Mouse (Mus musculus) forebrain, embryonic 16.5 days (tissue): ENCODE measurements around the gene Atxn1. TPM values are rescaled to one million over a fixed set of nuclear protein-coding genes. Genes with fewer than 3 reads are reported as not detected.

ENCODE experiments used
- ATAC-seq: fragments of 200-750 bp; cut with Nextera tagmentation; 2 replicates; pipeline ENCODE4 v1.8.0; 2017; ENCODE audit warnings: mild to moderate bottlenecking, moderate library complexity
- H3K27ac ChIP-seq: fragments of 300-500 bp; sonication (generic); 2 replicates; pipeline ENCODE4 v1.5.1; 2014; ENCODE audit warnings: low read length, control low read depth
- H3K27me3 ChIP-seq: fragments of 300-500 bp; sonication (generic); replicated peaks from 2 replicates; pipeline ENCODE4 v1.6.1; 2014; ENCODE audit warnings: low read length; ENCODE audit not compliant: control insufficient read depth, insufficient read depth
- H3K36me3 ChIP-seq: fragments of 300-500 bp; sonication (generic); 2 replicates; pipeline ENCODE4 v1.6.1; 2014; ENCODE audit not compliant: control insufficient read depth, insufficient read depth
- H3K4me1 ChIP-seq: fragments of 300-500 bp; sonication (generic); replicated peaks from 2 replicates; pipeline ENCODE4 v1.6.1; 2014; ENCODE audit warnings: low read length; ENCODE audit not compliant: control insufficient read depth, insufficient read depth
- H3K4me2 ChIP-seq: fragments of 300-500 bp; sonication (generic); 2 replicates; pipeline ENCODE4 v1.6.1; 2014; ENCODE audit warnings: mild to moderate bottlenecking, low read length, control low read depth
- H3K4me3 ChIP-seq: fragments of 300-500 bp; sonication (generic); replicated peaks from 2 replicates; pipeline ENCODE4 v1.5.1; 2014; ENCODE audit warnings: mild to moderate bottlenecking, low read length, control low read depth
- H3K9ac ChIP-seq: fragments of 300-500 bp; sonication (generic); replicated peaks from 2 replicates; pipeline ENCODE4 v1.6.1; 2014; ENCODE audit warnings: low read depth, low read length, control low read depth
- H3K9me3 ChIP-seq: fragments of 300-500 bp; sonication (generic); 2 replicates; pipeline ENCODE4 v1.6.1; 2016; ENCODE audit warnings: low read length; ENCODE audit not compliant: control insufficient read depth
- WGBS: fragments of 180-500 bp; shearing (Covaris S2); extraction: QIAGEN DNeasy Blood & Tissue Kit; methylation state at CpG from one replicate; pipeline ENCODE4 v1.1.7; 2014; 5-methylcytosine and 5-hydroxymethylcytosine counted together
- polyA plus RNA-seq: library from polyadenylated mRNA; unstranded; fragments of >200 nt; fragmentation: Nextera tagmentation; extraction: Ambion mirVana; gene quantifications from 2 replicates; pipeline ENCODE4 v1.2.1, GENCODE M21; 2015

Gene Atxn1
- polyA plus RNA-seq, 1 experiment from 2014 or later = 15.3 TPM

DNA sequence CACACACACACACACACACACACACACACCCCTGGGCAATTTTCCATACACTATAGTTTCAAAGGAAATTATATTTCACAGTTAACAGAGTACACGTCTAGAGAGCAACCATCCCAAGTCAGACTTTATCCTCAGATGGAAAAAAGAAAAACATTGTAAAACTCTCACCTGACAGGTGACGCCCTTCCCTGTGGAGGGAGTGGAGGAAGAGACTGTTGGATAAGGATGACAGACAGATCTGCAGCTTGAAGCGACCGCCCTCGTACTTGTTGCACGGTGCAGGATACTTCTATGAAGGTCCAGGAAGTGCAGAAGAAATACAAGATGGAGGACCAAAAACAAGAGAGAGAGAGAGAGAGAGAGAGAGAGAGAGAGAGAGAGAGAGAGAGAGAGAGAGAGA lies 8.5 kb downstream of the Atxn1 start:
- Histone ChIP-seq H3K9ac (no peak overlapping the region), H3K9me3 (no peaks in the 10 kb centered on the region), H3K4me3 (no peak overlapping the region), H3K4me1 (peaks cover 27% of the 10 kb centered on the region), H3K27ac (no peak overlapping the region), H3K4me2 (no peak overlapping the region), H3K36me3 (no peaks in the 10 kb centered on the region), H3K27me3 (no peaks in the 10 kb centered on the region)
- no peak for ATAC-seq
- 90% methylated on average over 6 of the region's 6 CpGs for WGBS

DNA sequence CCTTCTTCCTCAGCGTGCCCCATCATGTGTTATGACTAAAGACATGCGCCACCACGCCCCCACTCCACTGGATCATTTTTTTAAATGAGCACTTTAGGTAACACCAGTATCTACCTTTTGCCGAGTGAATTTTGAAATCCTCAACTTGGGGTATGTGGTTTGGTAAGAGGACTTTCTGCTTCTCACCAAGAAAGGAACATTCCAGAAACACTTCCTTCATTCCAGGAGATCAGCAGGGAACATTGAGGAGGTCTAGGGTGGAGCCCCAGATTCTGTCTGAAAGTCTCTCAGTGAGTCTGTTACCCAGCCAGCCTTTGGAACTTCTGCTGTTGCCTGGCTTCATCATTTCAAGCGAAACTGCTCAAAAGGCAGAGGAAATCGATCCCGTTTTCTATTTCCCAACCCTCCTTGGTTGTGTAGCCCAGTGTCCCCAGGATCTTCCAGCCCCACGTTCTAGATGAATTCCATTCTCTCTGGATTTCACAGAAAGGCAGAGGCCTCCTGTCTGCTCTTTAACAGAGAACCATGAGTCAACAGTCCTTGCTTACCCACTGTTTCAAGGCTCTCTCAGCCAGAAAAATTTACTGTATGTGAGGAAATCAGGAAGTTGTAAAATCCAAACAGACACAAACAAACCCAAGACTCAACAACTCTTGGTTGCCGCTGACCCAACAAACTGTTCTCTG lies 9.3 kb downstream of the Atxn1 start:
- no peak for ATAC-seq
- H3K9me3 ChIP-seq = no peaks in the 10 kb centered on the region
- H3K4me3 ChIP-seq = no peak overlapping the region
- H3K4me1 ChIP-seq = peaks cover 27% of the 10 kb centered on the region
- 91% methylated on average over 9 of the region's 9 CpGs for WGBS
- no peak overlapping the region for H3K4me2 ChIP-seq
- H3K27ac ChIP-seq = no peak overlapping the region
- no peaks in the 10 kb centered on the region for H3K27me3 ChIP-seq
- no peaks in the 10 kb centered on the region for H3K36me3 ChIP-seq
- H3K9ac ChIP-seq = no peak overlapping the region

DNA sequence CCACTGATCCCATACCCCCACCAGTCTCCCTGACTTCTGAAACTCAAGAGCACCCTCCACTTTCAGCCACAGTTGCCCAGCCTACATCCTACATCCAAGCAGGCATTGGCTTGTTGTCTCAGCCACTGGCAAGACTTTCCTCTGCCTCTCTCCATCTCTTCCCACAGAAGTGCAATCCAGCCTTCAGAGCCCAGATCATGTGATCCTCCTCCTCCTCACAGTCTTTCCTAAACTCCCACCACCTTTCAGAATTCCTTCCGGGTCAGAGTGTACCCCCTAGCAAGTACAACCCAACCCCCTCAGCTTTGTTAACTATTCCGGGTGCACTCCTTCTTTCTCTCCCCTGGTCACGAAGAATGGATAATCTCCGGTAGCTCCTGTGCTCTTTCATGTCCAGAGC lies 11.7 kb downstream of the Atxn1 start:
- H3K27me3 ChIP-seq = no peaks in the 10 kb centered on the region
- H3K36me3 ChIP-seq = no peaks in the 10 kb centered on the region
- no peak for ATAC-seq
- WGBS = 56% methylated on average over 4 of the region's 4 CpGs
- H3K4me3 ChIP-seq = no peak overlapping the region
- no peaks in the 10 kb centered on the region for H3K9me3 ChIP-seq
- H3K9ac ChIP-seq = no peak overlapping the region
- H3K27ac ChIP-seq = no peak overlapping the region
- no peak overlapping the region for H3K4me2 ChIP-seq
- peaks cover 18% of the 10 kb centered on the region for H3K4me1 ChIP-seq

DNA sequence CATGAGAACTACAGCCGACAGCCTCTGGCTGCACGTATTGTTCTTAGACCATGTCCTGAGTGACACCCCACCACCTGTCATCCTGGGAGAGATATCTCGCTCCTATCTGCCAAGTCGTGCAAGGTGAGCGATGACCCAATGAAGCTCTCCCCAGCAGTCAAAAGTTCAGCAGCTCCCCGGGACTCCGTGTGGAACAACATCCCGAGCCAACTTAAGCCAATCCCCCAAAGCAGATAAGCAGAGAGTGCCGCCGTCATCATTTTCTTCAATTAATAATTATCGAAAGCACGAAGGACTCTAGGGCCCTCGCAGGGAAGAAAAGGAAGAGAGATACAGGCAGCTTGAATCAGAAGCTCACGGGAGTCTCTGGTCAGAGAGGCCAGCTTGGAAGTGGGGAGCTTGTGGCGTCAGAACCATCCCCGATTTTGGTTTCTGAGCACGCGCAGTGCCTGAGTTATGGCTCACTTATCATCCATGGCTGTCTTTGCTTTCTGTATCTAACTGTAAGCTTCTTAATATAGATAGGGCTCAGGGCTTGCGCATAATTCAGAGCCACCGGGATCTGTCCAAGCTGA lies 13.7 kb downstream of the Atxn1 start:
- Histone ChIP-seq H3K4me1 (peaks cover 10% of the 10 kb centered on the region), H3K4me2 (no peak overlapping the region), H3K36me3 (no peaks in the 10 kb centered on the region), H3K27me3 (no peaks in the 10 kb centered on the region), H3K9me3 (no peaks in the 10 kb centered on the region), H3K27ac (0 out of 2 replicates have a peak overlapping the region, but pooled peaks have one; percentile 27), H3K9ac (no peak overlapping the region), H3K4me3 (no peak overlapping the region)
- ATAC-seq = no peak
- WGBS = 90% methylated on average over 20 of the region's 20 CpGs

DNA sequence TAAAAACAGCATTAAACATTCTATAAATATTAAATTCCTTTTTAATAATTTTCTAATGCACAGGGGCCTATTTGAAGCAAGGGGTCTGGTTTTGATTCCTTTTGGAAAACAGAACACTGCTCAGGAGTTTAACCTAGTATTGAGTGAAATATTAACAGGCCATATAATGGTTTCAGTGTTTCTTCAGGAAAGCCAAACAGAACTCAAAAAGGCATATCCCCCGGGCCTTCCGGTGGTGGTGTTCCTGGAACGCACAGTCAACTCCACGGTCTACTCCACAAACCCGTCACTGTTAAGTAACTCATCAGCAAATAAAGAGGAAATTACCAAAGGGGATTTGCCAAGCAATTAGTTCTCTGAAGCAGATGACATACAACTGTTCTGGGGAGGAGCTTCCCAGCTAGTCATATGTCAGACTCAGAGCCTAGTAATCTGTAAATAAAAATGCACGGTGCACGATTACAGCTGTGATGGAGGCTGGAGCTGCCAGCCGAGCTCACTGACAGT lies 14.4 kb downstream of the Atxn1 start:
- Histone ChIP-seq H3K36me3 (no peaks in the 10 kb centered on the region), H3K9me3 (no peaks in the 10 kb centered on the region), H3K4me2 (no peak overlapping the region), H3K9ac (no peak overlapping the region), H3K4me1 (peaks cover 10% of the 10 kb centered on the region), H3K27me3 (no peaks in the 10 kb centered on the region), H3K4me3 (no peak overlapping the region), H3K27ac (peak overlapping the region; percentile 27; the same call in 1 of the 2 replicates)
- 23% methylated on average over 8 of the region's 8 CpGs for WGBS
- peak; percentile 75 for ATAC-seq

DNA sequence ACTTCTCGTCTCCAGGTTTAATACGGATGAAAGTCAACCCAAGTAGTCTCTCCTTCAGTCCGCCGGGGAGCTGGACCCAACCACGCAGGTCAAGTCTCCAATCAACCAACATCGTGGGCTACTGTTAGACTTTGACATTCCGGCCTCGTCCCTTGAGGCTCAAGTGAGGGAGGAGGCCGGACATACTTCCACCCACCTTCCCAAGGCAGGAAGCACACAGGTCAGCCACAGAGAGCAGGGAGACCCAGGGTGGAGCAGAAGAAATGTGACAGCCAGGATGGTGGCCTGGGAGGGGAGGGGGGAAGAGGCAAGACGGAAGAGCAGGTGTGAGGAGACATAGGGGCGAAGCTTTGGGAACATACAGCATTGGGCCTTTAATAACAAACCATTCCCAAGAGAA lies 18.7 kb downstream of the Atxn1 start:
- WGBS = 93% methylated on average over 11 of the region's 11 CpGs
- H3K4me1 ChIP-seq = peaks cover 9% of the 10 kb centered on the region
- no peaks in the 10 kb centered on the region for H3K27me3 ChIP-seq
- no peaks in the 10 kb centered on the region for H3K36me3 ChIP-seq
- ATAC-seq = no peak
- H3K9me3 ChIP-seq = no peaks in the 10 kb centered on the region
- H3K9ac ChIP-seq = no peak overlapping the region
- H3K27ac ChIP-seq = no peak overlapping the region
- H3K4me2 ChIP-seq = no peak overlapping the region
- no peak overlapping the region for H3K4me3 ChIP-seq

DNA sequence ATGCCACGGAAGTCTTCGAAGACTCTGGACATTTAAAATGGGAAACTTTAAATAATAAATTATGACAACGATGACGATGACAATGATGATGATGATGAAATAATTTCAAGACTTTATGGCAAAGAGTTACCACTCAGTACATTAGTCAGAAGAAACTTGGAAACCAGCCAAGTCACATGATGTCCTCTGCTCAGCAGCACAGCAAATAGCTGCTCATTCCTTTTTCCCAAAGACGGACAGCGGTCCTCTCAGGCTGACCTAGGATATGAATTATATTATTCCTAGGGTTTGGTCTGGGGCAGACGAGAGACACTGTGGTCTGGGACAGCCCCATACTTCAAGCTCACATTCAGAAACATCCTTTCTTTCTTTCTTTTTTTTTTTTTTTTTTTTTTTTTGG lies 22.5 kb downstream of the Atxn1 start:
- no peak for ATAC-seq
- H3K9me3 ChIP-seq = no peaks in the 10 kb centered on the region
- no peak overlapping the region for H3K4me2 ChIP-seq
- no peak overlapping the region for H3K27ac ChIP-seq
- H3K4me1 ChIP-seq = 0 out of 2 replicates have a peak, but pooled peaks cover 2% of the 10 kb centered on the region
- no peak overlapping the region for H3K9ac ChIP-seq
- no peaks in the 10 kb centered on the region for H3K36me3 ChIP-seq
- H3K27me3 ChIP-seq = no peaks in the 10 kb centered on the region
- no peak overlapping the region for H3K4me3 ChIP-seq
- 86% methylated on average over 7 of the region's 7 CpGs for WGBS

DNA sequence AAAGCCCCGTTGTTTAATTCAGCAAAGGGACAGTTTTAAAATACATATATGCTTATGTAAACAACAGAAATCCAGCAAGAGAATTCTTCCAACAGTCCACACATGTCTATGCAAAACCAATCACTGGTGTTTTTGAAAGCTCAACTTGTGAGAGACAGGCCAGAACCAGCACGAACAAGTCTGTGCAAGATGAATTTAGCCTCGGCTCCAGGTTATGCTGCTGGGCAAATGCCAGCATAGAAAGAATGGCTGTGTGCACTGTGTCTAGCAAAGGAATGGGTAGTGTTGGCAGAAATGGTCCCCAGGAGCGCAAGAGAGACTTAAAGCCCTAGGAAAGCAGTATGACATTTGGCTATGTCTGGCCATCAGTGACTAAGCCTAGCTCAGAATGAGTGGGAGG lies 24.1 kb downstream of the Atxn1 start:
- no peak overlapping the region for H3K27ac ChIP-seq
- no peak for ATAC-seq

DNA sequence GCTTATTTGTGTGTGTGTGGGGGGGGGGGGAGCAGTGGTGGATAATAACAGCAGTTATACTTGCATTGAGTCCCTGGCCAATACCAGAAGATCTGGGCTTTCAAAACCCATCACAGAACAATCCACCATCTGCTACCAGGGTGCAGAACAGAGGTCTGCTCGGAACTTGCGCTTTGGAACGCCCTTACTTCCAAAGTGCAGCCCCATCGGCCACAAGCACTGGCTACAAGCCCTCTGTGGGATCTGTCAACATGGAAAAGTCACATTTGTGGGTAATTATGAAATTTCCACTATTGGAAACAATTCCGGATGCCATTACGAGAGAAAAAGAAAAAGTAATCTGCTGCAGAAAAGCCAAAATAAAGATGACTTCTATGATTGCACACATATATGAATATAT lies 25.2 kb downstream of the Atxn1 start:
- WGBS = 82% methylated on average over 6 of the region's 6 CpGs
- Histone ChIP-seq H3K36me3 (no peaks in the 10 kb centered on the region), H3K9me3 (no peaks in the 10 kb centered on the region), H3K4me3 (no peak overlapping the region), H3K27ac (no peak overlapping the region), H3K4me2 (no peak overlapping the region), H3K27me3 (no peaks in the 10 kb centered on the region), H3K9ac (no peak overlapping the region), H3K4me1 (0 out of 2 replicates have a peak, but pooled peaks cover 2% of the 10 kb centered on the region)
- no peak for ATAC-seq

More for the DNA sequence above, 24.1 kb downstream of the Atxn1 start:
- no peaks in the 10 kb centered on the region for H3K9me3 ChIP-seq
- no peak overlapping the region for H3K4me3 ChIP-seq
- 86% methylated on average over 4 of the region's 4 CpGs for WGBS
- H3K4me1 ChIP-seq = 0 out of 2 replicates have a peak, but pooled peaks cover 2% of the 10 kb centered on the region
- H3K27me3 ChIP-seq = no peaks in the 10 kb centered on the region
- H3K4me2 ChIP-seq = no peak overlapping the region
- no peak overlapping the region for H3K9ac ChIP-seq
- no peaks in the 10 kb centered on the region for H3K36me3 ChIP-seq
